Mouse (Mus musculus): ENCODE measurements at regions not wholly inside any gene's neighbourhood (a gene's known extent, or its start where the extent isn't known, plus 50 kb on each side); places are given as distances from the start of the nearest gene placed in this dataset.

DNA sequence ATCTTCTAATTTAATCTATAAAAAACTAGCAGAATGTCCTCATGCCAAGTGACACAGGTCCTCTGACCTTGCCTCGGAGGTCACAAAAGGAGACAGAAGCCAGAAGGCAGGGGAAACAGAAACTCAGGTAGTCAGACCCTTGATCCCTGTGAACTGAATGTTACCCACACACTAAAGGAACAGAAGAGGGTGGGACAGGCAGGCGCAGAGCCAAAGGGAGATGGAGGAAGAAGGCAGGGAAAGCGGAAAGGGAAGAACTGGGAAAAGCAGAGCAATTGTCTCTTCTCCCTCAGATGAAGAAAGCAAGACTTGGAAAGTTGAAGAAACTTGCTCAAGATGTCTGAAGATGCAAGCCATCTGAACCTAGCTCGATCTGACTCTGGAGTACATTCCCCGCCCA lies 62.7 kb upstream of the Gm15217 start:
- no peak for DNase-seq

DNA sequence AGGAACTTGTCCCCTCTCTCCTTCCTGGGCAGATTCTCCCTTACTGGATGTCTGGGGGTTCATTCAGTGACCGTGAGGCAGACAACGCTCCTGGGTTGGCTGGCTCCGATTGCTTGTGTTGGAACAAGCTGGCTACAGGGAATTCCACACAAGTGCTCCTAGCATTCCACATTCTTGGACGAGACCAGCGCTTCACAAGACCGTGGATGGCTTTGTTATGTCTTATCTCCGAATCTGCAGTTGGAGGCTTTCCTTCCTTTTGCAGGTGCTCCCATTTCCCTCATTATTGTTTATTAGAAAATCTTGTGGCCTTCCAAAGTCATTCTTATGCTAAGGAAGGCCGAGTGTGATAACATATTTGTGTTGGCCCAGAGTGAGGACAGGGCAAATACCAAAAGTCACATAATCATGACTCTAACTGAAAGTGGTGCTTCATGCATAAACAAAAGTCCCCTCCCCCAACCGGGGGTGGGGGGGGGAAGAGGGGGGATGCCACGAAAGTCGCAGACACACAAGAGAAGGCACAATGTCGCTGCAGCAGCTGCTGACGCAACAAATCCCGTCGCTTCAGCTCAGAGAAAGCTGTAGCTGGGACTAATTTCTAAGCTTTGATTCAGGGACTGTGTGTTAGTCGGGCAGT lies 61.7 kb upstream of the Gm15217 start:
- no peak for DNase-seq

DNA sequence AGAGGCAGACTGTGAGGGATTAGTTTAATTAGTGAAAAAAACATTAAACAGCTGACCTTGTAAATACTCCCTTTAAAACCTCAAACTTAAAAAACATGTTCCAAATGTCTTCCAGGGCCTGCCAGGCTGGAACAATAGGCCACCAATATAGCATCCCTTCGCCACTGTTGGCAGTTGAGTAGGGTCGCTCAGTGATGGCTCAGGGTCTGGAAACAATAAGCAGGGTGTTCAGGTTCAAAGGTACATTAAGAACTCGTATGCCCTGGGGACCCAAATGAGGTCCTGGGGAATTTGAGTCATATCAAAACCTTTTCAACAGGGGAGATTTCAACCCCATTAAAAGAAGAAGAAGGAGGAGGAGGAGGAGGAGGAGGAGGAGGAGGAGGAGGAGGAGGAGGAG lies 51.1 kb upstream of the Gm15217 start:
- DNase-seq: no peak

All from spleen, adult 18-20 months (tissue).